Mouse (Mus musculus): ENCODE results near the gene Stat3.

DNA sequence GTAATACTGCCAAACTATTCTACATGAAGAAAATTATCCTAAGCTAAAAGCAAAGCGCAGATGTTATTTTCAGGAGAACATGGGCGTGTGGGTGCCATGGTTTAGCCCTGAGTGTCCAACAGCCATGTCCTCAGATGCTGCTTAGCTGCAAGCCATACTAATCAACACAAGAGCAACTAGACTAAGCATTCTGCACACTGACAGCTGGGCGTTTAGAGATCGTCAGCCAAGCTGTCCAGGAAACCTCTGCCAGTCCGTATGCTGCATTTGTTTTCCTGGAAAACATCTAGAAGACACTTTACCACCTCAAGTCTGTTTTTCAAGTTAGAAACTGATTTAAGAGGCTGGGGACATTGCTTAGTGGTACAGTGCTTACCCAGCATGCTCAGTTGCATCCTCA lies 24.9 kb downstream of the Stat3 start:
- TF ChIP-seq CTCF (IDR thresholded peaks at IDR 0.05; ENCODE audit: low read depth) (no peak), EP300 (optimal IDR thresholded peaks at IDR 0.05) (no peak)
